Mouse (Mus musculus) mammary gland, adult 2 months (tissue): Measurements from ENCODE around the gene Gdpd3. TPM values are rescaled to one million over a fixed set of nuclear protein-coding genes. Genes with fewer than 3 reads are reported as not detected.

Experiments
- polyA plus RNA-seq: library from polyadenylated mRNA; depleted of rRNA; stranded (reverse); fragments of >200 nt; gene quantifications from 2 replicates; pipeline ENCODE4 v1.2.3, GENCODE M21; 2012; ENCODE audit warnings: low replicate concordance; rRNA removed

Gene Gdpd3
- polyA plus RNA-seq = 40.1 and 57.3 TPM in 2 replicates

DNA sequence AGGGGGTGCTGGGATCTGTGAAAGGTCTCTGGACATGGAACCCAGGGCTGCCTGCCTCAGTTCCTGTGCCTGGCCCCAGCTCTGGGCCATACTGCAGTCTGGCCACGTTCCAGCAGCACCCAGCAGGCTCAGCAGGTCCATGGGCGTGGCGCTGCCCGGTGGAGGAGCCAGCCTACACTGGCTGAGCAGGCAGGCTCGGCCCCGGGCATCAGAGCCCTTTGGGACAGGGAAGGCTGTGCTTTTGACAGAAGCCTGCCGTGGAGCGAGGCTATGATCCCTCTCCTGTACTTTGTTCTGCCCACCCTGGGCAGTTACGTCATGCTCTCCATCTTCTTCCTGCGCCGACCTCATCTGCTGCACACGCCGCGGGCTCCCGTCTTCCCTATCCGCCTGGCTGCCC lies at the start of gene Gdpd3:
Gene Gdpd3, plus strand, starts transcription at position 134 of the 400 bp plus-strand sequence.

DNA sequence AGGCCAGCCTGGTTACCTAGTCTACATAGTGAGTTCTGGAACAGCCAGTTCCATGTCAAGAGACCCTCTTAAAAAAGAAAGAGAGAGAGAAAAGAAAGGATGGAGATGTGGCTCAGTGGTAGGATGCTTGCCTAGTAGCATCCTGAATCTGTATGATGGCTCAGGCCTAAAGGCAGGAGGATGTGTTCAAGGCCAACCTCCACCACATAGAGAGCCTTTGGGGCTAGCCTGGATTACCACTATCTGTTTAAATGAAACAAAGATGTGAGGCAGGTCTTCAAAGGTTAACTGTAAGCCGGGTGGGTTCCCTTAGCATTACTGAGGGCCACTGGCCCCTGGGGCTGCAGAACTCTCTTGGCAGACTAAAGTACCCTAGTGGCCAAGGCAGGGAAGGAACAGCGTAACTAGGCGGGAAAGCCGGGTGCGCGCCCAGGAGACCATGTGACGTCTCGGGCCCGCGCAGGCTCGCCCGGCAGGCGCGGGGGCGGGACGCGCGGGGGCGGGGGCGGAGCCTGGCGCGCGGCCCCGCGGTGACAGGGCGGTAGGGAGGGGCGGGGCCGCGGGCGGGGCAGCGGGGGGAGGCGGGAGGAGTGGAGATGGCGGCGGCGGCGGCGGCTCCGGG lies 7.0 kb upstream of the Gdpd3 start, which contains the start of gene Mapk3:
Gene Mapk3, plus strand, starts transcription at position 552 of the 622 bp plus-strand sequence.

DNA sequence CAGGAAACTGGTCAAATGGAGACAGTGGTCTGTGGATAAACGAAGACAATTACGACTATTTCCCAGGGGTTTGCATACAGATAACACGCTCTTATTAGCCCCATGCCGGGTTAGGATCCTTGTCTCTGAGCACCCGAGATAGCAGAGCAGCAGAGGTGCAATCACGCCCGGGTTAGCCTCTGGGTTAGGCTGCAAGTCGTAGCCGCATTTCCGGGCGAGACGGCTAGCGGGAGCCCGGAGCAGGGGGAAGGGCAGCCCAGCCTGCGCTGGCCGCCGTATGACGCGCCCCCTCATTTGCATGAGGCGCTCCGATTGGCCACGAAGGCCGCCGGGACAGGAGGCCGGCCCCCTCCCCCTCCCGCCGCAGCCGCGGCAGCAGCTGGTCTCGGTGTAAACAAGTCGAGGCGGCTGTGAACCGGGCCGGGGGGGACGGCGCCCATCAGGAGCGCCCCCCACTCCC lies 10.5 kb downstream of the Gdpd3 start, which contains the start of gene Ypel3:
Gene Ypel3, plus strand, starts transcription at position 358 of the 460 bp plus-strand sequence.

DNA sequence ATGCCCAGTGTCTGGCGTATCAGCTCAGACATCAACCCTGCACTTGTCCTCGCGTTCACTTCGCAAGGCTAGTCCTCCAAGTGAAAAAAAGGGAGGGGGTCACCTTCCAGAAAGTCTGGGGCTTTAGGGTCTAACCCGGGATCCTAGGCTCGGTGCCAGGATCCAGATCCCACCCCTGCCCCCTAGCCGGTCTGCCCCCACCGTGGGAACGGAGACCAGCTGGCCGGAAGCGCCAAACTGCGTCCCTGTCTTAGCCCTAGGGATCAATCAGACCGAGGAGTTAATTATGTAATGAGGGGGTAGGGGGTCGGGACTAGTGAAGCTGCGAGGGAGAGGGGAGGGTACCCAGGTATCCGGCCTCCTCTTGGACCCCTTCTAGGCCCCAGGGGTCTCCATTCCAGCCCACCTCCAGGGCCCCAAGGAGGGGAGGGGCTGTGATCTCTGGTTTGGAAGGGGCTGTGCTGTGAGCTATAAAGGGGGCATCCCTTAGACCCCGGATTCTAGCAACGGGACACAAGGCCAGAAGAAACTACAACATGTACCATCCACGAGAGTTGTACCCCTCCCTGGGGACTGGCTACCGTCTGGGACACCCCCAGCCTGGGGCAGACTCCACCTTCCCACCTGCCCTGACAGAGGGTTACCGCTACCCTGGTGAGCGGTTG lies 15.0 kb downstream of the Gdpd3 start, which contains the start of gene Tbx6:
Gene Tbx6, plus strand, starts transcription at position 513 of the 665 bp plus-strand sequence.

DNA sequence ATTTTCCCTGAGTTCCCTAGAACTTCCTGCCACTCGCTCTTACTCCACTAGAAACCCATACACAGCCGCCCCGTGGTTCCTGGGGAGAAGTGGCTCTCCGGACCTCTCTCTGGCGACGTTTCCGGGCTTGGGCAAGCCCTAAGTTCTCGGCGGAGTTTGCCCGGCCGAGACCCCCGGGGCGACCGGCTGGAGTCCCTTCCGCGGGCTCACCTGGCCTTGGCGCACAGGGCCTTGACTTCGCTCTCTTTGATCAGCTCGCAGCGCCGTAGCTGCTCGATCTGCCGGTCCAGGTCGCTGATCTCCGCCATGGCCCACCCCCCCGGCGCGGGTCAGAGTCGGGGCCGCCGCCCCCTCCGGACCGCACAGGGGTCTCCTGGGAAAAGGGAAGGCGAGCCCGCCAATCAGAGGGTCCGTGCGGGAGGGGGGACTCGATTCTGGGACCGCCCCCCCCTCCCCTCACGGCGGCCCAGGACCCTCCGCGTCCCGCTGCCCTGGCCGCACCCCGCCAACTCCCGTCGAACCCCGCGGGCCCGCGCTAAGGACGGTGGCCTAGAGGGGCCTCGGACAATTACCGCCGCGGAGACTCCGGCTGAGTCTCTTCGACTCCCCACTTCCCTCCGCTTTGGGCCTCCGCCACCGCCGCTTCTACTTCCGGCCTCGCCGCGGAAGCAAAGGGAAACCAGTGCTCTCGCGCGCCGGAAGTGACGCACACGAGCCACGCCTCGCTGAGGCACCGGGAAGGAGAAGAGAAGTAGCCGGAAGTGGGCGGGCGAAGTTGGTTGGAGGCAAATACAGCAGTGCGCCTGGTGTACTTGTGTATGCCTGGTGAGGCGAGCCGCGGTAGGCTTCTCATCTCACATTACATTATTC lies 26.0 kb downstream of the Gdpd3 start, which contains the start of gene Ppp4c:
Gene Ppp4c, minus strand, starts transcription at position 646 of the 870 bp plus-strand sequence.

DNA sequence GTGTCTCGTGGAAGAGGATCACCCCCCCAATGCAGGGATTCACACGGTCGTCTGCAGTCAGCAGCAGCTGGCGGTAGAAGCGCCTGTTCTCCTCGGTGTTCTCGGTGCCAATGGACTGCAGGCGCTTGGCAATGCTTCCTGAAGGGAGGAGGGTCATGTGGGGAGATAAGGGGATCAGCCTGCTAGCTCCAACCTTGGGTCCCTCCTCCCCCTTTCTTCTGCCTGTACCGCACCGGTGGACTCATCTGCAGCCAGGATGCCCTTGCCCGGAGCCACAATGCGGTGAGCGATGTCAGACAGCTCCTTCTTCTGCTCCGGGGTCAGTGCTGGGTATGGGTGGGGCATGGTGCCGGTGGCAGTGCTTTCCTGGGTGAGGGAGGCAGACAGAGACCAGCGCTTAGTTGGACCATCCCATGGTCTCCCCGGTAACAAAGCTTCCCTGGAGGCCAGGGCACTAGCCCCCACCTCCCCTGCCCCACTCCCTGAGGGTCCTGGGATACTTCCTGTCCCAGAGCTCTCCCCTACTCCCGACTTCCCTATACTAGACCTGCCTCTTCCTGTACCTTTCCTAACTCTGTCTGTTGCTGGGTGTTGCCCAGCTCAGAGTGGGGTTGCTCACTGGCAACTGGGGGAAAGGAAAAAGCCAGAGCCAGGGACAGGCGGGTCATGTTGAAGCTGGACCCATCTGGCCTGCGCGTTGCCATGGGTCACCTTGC lies 31.4 kb downstream of the Gdpd3 start, which contains the start of gene Fam57b:
Gene Fam57b, plus strand, starts transcription at position 258 of the 716 bp plus-strand sequence.

Other genes with a start within 250 kb of the Gdpd3 start
- 90.1 and 104 TPM in 2 replicates for gene Eif3c, start 199.9 kb upstream of the Gdpd3 start, polyA plus RNA-seq
- gene Apobr, start 181.4 kb upstream of the Gdpd3 start, polyA plus RNA-seq = 10.8 and 21.5 TPM in 2 replicates
- 100 and 141 TPM in 2 replicates for gene Cln3, start 180.5 kb upstream of the Gdpd3 start, polyA plus RNA-seq
- 0.85 and 1.1 TPM in 2 replicates for gene Il27, start 171.4 kb upstream of the Gdpd3 start, polyA plus RNA-seq
- 40.6 and 61.2 TPM in 2 replicates for gene Nupr1, start 135.5 kb upstream of the Gdpd3 start, polyA plus RNA-seq
- 71.7 and 78.0 TPM in 2 replicates for gene Sgf29, start 117.0 kb upstream of the Gdpd3 start, polyA plus RNA-seq
- gene Sult1a1, start 89.9 kb upstream of the Gdpd3 start, polyA plus RNA-seq = 130 and 194 TPM in 2 replicates
- 29.7 and 49.0 TPM in 2 replicates for gene Bola2, start 70.9 kb upstream of the Gdpd3 start, polyA plus RNA-seq
- 27.3 and 33.4 TPM in 2 replicates for gene Slx1b, start 70.5 kb upstream of the Gdpd3 start, polyA plus RNA-seq
- gene Coro1a, start 58.5 kb upstream of the Gdpd3 start, polyA plus RNA-seq = 442 and 1,092 TPM in 2 replicates
- 204 and 252 TPM in 2 replicates for gene Mapk3, start 6.7 kb upstream of the Gdpd3 start, polyA plus RNA-seq
- gene Ypel3, start 10.6 kb downstream of the Gdpd3 start, polyA plus RNA-seq = 391 and 922 TPM in 2 replicates
- gene Tbx6, start 15.1 kb downstream of the Gdpd3 start, polyA plus RNA-seq = 11.6 and 16.3 TPM in 2 replicates
- 180 and 199 TPM in 2 replicates for gene Ppp4c, start 26.2 kb downstream of the Gdpd3 start, polyA plus RNA-seq
- gene Fam57b, start 31.3 kb downstream of the Gdpd3 start, polyA plus RNA-seq = 44.5 and 50.4 TPM in 2 replicates
- gene 4930451I11Rik, start 65.3 kb downstream of the Gdpd3 start, polyA plus RNA-seq = not detected in 2 replicates
- 0.04 TPM in 1 of 2 replicates, not detected in the other for gene Doc2a, start 81.1 kb downstream of the Gdpd3 start, polyA plus RNA-seq
- gene Hirip3, start 95.6 kb downstream of the Gdpd3 start, polyA plus RNA-seq = 2.8 and 3.3 TPM in 2 replicates
- gene Ino80e, start 96.0 kb downstream of the Gdpd3 start, polyA plus RNA-seq = 67.6 and 89.1 TPM in 2 replicates
- gene Taok2, start 118.4 kb downstream of the Gdpd3 start, polyA plus RNA-seq = 75.5 and 171 TPM in 2 replicates
- 96.1 and 130 TPM in 2 replicates for gene Tmem219, start 156.6 kb downstream of the Gdpd3 start, polyA plus RNA-seq
- gene Kctd13, start 162.5 kb downstream of the Gdpd3 start, polyA plus RNA-seq = 24.1 and 31.6 TPM in 2 replicates
- gene Asphd1, start 183.2 kb downstream of the Gdpd3 start, polyA plus RNA-seq = 0.20 and 0.35 TPM in 2 replicates
- gene Sez6l2, start 184.2 kb downstream of the Gdpd3 start, polyA plus RNA-seq = 3.1 and 3.5 TPM in 2 replicates
- 251 and 278 TPM in 2 replicates for gene Cdipt, start 209.6 kb downstream of the Gdpd3 start, polyA plus RNA-seq
- 0.82 and 3.2 TPM in 2 replicates for gene Cdiptos, start 209.8 kb downstream of the Gdpd3 start, polyA plus RNA-seq
- gene Mvp, start 248.3 kb downstream of the Gdpd3 start, polyA plus RNA-seq = 90.2 and 123 TPM in 2 replicates